Comparison of ENCODE assay signal across 14 mouse cellular contexts in genomic region chr11:106588781-106589180, GRCm38 (mm10). TPM values are rescaled to one million over a fixed set of nuclear protein-coding genes. Genes with fewer than 3 reads are reported as not detected.
DNase-seq lines count a peak whose midpoint lies in the region; ATAC-seq lines count a peak whose summit lies in the region.
"Had no signal": no experiment of that assay in that cellular context is flagged by ENCODE, and none has a peak within 500 bp of the region (broad histone marks: within the 10 kb centered on the region; RNA-seq: fewer than 3 reads in every experiment).

No protein-coding gene starts in this region.

- no peak overlapping the region for H3K4me2 ChIP-seq in limb, embryonic 12.5 days
- H3K4me2 ChIP-seq: embryonic facial prominence, embryonic 15.5 days; lung, embryonic 15.5 days had no signal

- intact Hi-C loops in left cerebral cortex, postnatal 10 days (cut with DNase I) = no loop called here

- no peak for DNase-seq in limb, embryonic 10.5 days (ENCODE audit: low spot score)
- DNase-seq in Muller cell, postnatal 12 days (ENCODE audit: inconsistent ontology term) = peak; percentile 54
- DNase-seq in heart, embryonic 10.5 days (ENCODE audit: low spot score) = peak; percentile 82
- DNase-seq in skeletal muscle tissue, adult 2 months (ENCODE audit: low read depth, low spot score) = peak; percentile 63
- DNase-seq in kidney, postnatal 4 days = no peak
- DNase-seq in left cerebral cortex, postnatal 10 days (ENCODE audit: extremely low spot score in 1 of 2, low spot score in 2 of 2) = no peak
- DNase-seq: cerebellum, adult 11-12 months; thymus, adult 2 months had no signal

- ATAC-seq in limb, embryonic 12.5 days (ENCODE audit: insufficient number of reproducible peaks, insufficient read depth, low FRiP score, low TSS enrichment, low read depth) = no peak
- ATAC-seq: forebrain, embryonic 14.5 days; intestine, postnatal 0 days had no signal

- no peak overlapping the region for H3K27ac ChIP-seq in limb, embryonic 12.5 days
- no peak overlapping the region for H3K27ac ChIP-seq in limb, embryonic 10.5 days
- peak overlapping the region; percentile 48; the same call in 1 of the 2 replicates for H3K27ac ChIP-seq in heart, embryonic 10.5 days
- H3K27ac ChIP-seq: embryonic facial prominence, embryonic 15.5 days; lung, embryonic 15.5 days had no signal

- peaks cover 12% of the 10 kb centered on the region; the same call in 1 of the 2 replicates for H3K4me1 ChIP-seq in limb, embryonic 12.5 days (replicated peaks)
- peaks cover 24% of the 10 kb centered on the region for H3K4me1 ChIP-seq in limb, embryonic 10.5 days
- peaks cover 38% of the 10 kb centered on the region for H3K4me1 ChIP-seq in heart, embryonic 10.5 days

- WGBS in limb, embryonic 12.5 days = 46% methylated on average over 8 of the region's 8 CpGs
- WGBS in limb, embryonic 10.5 days = 58% methylated on average over 8 of the region's 8 CpGs
- 21% methylated on average over 8 of the region's 8 CpGs for WGBS in heart, embryonic 10.5 days

- no peak overlapping the region for H3K4me3 ChIP-seq in limb, embryonic 12.5 days (replicated peaks)
- no peak overlapping the region for H3K4me3 ChIP-seq in limb, embryonic 10.5 days
- peak overlapping the region; percentile 3; the same call in 1 of the 2 replicates for H3K4me3 ChIP-seq in heart, embryonic 10.5 days
- H3K4me3 ChIP-seq: embryonic facial prominence, embryonic 15.5 days; hindbrain, embryonic 10.5 days; lung, embryonic 15.5 days had no signal

- H3K27me3 ChIP-seq in limb, embryonic 12.5 days = no peaks in the 10 kb centered on the region
- no peaks in the 10 kb centered on the region for H3K27me3 ChIP-seq in limb, embryonic 10.5 days (ENCODE audit: low read depth, poor library complexity, severe bottlenecking)
- no peaks in the 10 kb centered on the region for H3K27me3 ChIP-seq in heart, embryonic 10.5 days (ENCODE audit: insufficient read depth, poor library complexity, severe bottlenecking)
- H3K27me3 ChIP-seq: embryonic facial prominence, embryonic 15.5 days; lung, embryonic 15.5 days had no signal

- 0 out of 2 replicates have a peak overlapping the region, but pooled peaks have one; percentile 3 for H3K9ac ChIP-seq in limb, embryonic 12.5 days (replicated peaks)
- H3K9ac ChIP-seq: embryonic facial prominence, embryonic 15.5 days; lung, embryonic 15.5 days had no signal

- 0 out of 2 replicates have a peak, but pooled peaks cover 4% of the 10 kb centered on the region for H3K36me3 ChIP-seq in limb, embryonic 12.5 days
- peaks cover 8% of the 10 kb centered on the region; the same call in 1 of the 2 replicates for H3K36me3 ChIP-seq in limb, embryonic 10.5 days
- peaks cover 9% of the 10 kb centered on the region; the same call in 1 of the 2 replicates for H3K36me3 ChIP-seq in heart, embryonic 10.5 days
- H3K36me3 ChIP-seq: lung, embryonic 15.5 days had no signal

- H3K9me3 ChIP-seq in limb, embryonic 12.5 days = no peaks in the 10 kb centered on the region
- no peaks in the 10 kb centered on the region for H3K9me3 ChIP-seq in limb, embryonic 10.5 days (replicated peaks)
- no peaks in the 10 kb centered on the region for H3K9me3 ChIP-seq in heart, embryonic 10.5 days
- H3K9me3 ChIP-seq: embryonic facial prominence, embryonic 15.5 days; hindbrain, embryonic 10.5 days; lung, embryonic 15.5 days had no signal

RNA-seq across cellular contexts. Expression of gene Tex2, which starts 24.4 kb away (rescaled TPM):
- polyA plus RNA-seq in limb, embryonic 12.5 days (2016; fragmentation: Nextera tagmentation; extraction: Ambion mirVana) = 7.8 and 8.1 TPM in 2 replicates
- polyA plus RNA-seq in limb, embryonic 10.5 days (2016; fragmentation: Nextera tagmentation; extraction: Ambion mirVana) = 6.9 and 7.2 TPM in 2 replicates
- 12.5 and 17.9 TPM in 2 replicates for polyA plus RNA-seq in heart, embryonic 10.5 days (2016; fragmentation: Nextera tagmentation; extraction: Ambion mirVana)
- 10 to 100 TPM; 86.8 to 91.8 TPM for total RNA-seq in left cerebral cortex, postnatal 10 days (2021)

Comparison
In these comparisons a context has a peak if more than half of its experiments do, and no peak if none do; other contexts are left out.
1. DNase-seq: peak in Muller cell, postnatal 12 days (single experiment), heart, embryonic 10.5 days (single experiment) and skeletal muscle tissue, adult 2 months (single experiment); none in limb, embryonic 10.5 days (single experiment), kidney, postnatal 4 days (0 of 2) and left cerebral cortex, postnatal 10 days (0 of 2).